Mouse (Mus musculus): ENCODE results near the gene Rdh1. TPM values are rescaled to one million over a fixed set of nuclear protein-coding genes. Genes with fewer than 3 reads are reported as not detected.
"Not testable (repeated sequence)": the region's sequence is repeated elsewhere in the genome, so short reads cannot be mapped to it uniquely, and the experiment has no call there.

Gene Rdh1
- polyA plus RNA-seq, 1 experiment from 2014 or later, result not detected

DNA sequence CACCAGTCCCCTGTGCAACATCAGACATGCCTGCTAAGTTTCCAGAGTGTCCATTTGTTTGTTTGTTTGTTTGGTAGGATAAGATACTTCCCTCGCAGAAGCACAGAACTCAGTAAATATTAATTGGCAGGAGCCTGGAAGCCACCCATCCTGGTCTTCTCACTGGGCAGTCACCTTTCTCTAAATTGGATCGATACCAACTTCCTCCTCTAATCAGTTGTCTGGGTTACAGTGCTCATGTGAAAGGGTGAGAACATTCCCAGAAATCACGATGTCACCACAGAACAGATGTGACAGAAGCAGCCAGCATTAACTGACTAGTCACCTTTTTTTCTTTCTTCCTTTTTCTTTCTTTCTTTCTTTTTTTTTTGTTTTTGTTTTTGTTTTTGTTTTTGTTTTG is 4.3 kb upstream of the Rdh1 start:
- no peak overlapping the region for H3K9ac ChIP-seq (ENCODE audit: low read length)
- ATAC-seq (replicated peaks; ENCODE audit: low FRiP score) (no peak), DNase-seq (ENCODE audit: low spot score) (no peak)
- no peaks in the 10 kb centered on the region for H3K27me3 ChIP-seq (ENCODE audit: control insufficient read depth, insufficient read depth, low read length)
- H3K4me1 ChIP-seq (replicated peaks; ENCODE audit: control insufficient read depth, insufficient read depth, low read length), result no peaks in the 10 kb centered on the region
- no peak overlapping the region for H3K4me3 ChIP-seq (ENCODE audit: low read depth, low read length)
- no peaks in the 10 kb centered on the region for H3K9me3 ChIP-seq (ENCODE audit: control insufficient read depth, low read length)
- H3K4me2 ChIP-seq (ENCODE audit: low read depth, low read length, severe bottlenecking), result no peak overlapping the region
- no peak overlapping the region for H3K27ac ChIP-seq (ENCODE audit: low read depth, low read length)
- WGBS, result 82% methylated on average over 3 of the region's 3 CpGs
- no peaks in the 10 kb centered on the region for H3K36me3 ChIP-seq (ENCODE audit: control insufficient read depth, insufficient read depth, low read length)

DNA sequence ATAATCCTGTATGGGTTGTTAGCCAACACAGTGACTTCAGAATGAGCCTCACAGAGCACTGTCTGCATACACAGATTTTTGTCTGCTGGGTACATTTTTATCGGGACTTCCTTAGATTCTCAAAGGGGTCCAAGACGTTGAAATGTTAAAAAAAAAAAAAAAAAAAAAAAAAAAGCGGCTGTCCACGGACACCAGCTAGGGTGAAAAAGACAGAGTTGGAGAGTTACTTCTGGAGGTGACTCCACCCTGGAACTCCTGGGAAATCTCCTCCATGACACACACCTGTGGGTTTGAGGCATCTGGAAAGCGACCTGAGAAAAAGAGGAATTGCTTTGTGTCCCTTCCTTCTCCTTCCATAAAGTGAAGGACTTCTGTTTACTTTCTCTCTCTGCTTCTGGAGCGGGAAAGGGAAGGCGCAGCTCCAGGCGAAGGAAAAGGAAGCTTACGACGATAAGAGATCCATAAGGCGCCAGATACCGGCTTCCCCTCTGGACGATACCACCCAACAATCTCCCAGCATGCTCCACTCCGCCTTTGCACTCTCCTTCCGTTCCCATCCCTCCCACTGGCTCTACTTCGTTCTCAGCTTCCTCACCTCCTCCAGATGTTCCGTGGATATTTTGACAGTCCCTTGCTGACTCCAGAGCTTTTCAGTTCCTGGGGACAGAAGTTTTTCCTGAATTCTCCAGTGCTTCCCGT is 3.6 kb upstream of the Rdh1 start:
- H3K4me1 ChIP-seq (replicated peaks; ENCODE audit: control insufficient read depth, insufficient read depth, low read length), result no peaks in the 10 kb centered on the region
- no peak overlapping the region for H3K4me3 ChIP-seq (ENCODE audit: low read depth, low read length)
- H3K4me2 ChIP-seq (ENCODE audit: low read depth, low read length, severe bottlenecking), result no peak overlapping the region
- H3K27ac ChIP-seq (ENCODE audit: low read depth, low read length), result no peak overlapping the region
- ATAC-seq (replicated peaks; ENCODE audit: low FRiP score) (no peak), DNase-seq (ENCODE audit: low spot score) (no peak)
- H3K36me3 ChIP-seq (ENCODE audit: control insufficient read depth, insufficient read depth, low read length), result no peaks in the 10 kb centered on the region
- H3K27me3 ChIP-seq (ENCODE audit: control insufficient read depth, insufficient read depth, low read length), result no peaks in the 10 kb centered on the region
- H3K9me3 ChIP-seq (ENCODE audit: control insufficient read depth, low read length), result no peaks in the 10 kb centered on the region
- no peak overlapping the region for H3K9ac ChIP-seq (ENCODE audit: low read length)
- 46% methylated on average over 17 of the region's 18 CpGs for WGBS

DNA sequence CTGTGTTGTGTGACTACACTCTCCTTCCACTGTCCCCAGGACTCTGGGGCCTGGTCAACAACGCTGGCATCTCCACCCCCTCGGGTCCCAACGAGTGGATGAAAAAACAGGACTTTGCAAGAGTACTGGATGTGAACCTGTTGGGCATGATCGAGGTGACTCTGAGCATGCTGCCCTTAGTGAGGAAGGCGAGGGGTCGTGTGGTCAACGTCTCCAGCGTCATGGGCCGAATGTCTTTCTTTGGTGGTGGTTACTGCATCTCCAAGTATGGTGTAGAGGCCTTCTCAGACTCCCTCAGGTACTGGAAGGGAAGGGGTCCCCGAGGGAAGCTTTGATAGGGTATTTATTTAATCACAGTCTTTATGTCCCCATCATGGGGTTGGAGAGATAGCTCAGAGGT is 3.4 kb downstream of the Rdh1 start:
- not testable (repeated sequence) for H3K4me2 ChIP-seq (ENCODE audit: low read depth, low read length, severe bottlenecking); H3K27ac ChIP-seq (ENCODE audit: low read depth, low read length); H3K36me3 ChIP-seq (ENCODE audit: control insufficient read depth, insufficient read depth, low read length); H3K27me3 ChIP-seq (ENCODE audit: control insufficient read depth, insufficient read depth, low read length); H3K9me3 ChIP-seq (ENCODE audit: control insufficient read depth, low read length); H3K4me1 ChIP-seq (replicated peaks; ENCODE audit: control insufficient read depth, insufficient read depth, low read length); H3K9ac ChIP-seq (ENCODE audit: low read length); ATAC-seq (replicated peaks; ENCODE audit: low FRiP score); H3K4me3 ChIP-seq (ENCODE audit: low read depth, low read length)
- 89% methylated on average over 10 of the region's 10 CpGs for WGBS
- DNase-seq (ENCODE audit: low spot score), result peak; percentile 38

DNA sequence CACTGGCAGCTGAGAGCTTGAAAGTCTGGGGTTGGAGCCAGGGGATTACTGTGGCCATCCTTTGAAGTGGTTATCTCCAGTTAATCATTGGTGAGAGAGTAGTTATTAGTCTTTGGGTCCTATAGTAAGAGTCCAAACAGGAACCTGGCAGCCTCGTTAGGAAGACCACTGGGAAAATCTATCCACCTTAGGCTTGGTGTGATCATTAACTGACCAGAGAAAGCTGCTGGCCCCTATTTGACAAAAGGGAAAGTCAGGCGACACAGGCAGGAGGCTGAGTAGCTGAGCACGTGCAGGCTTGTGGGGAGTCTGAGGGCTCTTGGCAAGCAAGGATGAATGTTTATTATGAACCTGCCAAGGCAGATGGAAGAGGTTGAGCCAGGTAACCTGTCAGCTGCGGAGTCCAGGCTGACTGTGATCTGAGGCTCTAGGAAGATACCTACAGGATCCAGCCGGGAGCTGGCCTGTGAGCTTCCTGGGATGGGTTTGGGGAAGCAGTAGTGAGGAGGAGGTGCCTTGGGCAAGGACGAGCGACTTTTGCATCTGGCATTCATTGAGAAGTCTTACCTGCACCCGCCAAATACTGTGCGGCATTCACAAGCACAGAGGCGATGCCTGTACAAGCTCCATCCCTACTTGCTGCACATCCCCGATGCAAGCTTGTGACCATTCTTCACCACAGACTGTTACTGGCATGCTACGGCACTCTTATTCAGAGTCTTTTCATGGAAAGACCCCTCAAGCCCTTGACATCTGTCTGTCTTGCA is 4.6 kb downstream of the Rdh1 start:
- ATAC-seq (replicated peaks; ENCODE audit: low FRiP score) (no peak), DNase-seq (ENCODE audit: low spot score) (peak; percentile 19)
- Histone ChIP-seq H3K4me3 (ENCODE audit: low read depth, low read length) (no peak overlapping the region), H3K36me3 (ENCODE audit: control insufficient read depth, insufficient read depth, low read length) (no peaks in the 10 kb centered on the region), H3K27ac (ENCODE audit: low read depth, low read length) (no peak overlapping the region), H3K4me1 (replicated peaks; ENCODE audit: control insufficient read depth, insufficient read depth, low read length) (no peaks in the 10 kb centered on the region), H3K4me2 (ENCODE audit: low read depth, low read length, severe bottlenecking) (no peak overlapping the region), H3K27me3 (ENCODE audit: control insufficient read depth, insufficient read depth, low read length) (no peaks in the 10 kb centered on the region), H3K9ac (ENCODE audit: low read length) (no peak overlapping the region), H3K9me3 (ENCODE audit: control insufficient read depth, low read length) (no peaks in the 10 kb centered on the region)
- WGBS, result 72% methylated on average over 12 of the region's 12 CpGs

DNA sequence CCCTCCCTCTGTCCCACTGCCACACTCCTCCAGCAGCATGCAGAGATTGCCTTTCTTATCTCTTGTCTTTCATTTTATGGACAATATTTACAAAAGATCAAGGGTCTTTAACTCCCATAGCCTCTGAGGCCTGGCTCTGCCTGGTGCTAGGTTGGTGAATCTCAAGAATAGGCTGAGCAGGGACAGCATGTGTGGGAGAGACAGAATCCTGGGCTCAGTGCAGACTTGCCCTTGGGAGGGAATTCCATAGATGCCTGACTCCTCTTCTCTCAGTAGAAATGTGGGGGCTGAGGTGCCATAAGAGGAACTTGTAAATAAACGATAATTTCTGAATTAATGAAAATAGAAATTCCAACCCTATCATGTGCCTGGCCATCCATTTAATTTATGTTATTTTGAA is 7.0 kb downstream of the Rdh1 start:
- DNase-seq (ENCODE audit: low spot score) (no peak), ATAC-seq (replicated peaks; ENCODE audit: low FRiP score) (no peak)
- H3K4me1 ChIP-seq (replicated peaks; ENCODE audit: control insufficient read depth, insufficient read depth, low read length), result no peaks in the 10 kb centered on the region
- H3K9ac ChIP-seq (ENCODE audit: low read length), result no peak overlapping the region
- 85% methylated on average over 1 of the region's 1 CpGs for WGBS
- H3K4me3 ChIP-seq (ENCODE audit: low read depth, low read length), result no peak overlapping the region
- H3K4me2 ChIP-seq (ENCODE audit: low read depth, low read length, severe bottlenecking), result no peak overlapping the region
- H3K9me3 ChIP-seq (ENCODE audit: control insufficient read depth, low read length), result no peaks in the 10 kb centered on the region
- H3K27ac ChIP-seq (ENCODE audit: low read depth, low read length), result no peak overlapping the region
- H3K27me3 ChIP-seq (ENCODE audit: control insufficient read depth, insufficient read depth, low read length), result no peaks in the 10 kb centered on the region
- no peaks in the 10 kb centered on the region for H3K36me3 ChIP-seq (ENCODE audit: control insufficient read depth, insufficient read depth, low read length)

DNA sequence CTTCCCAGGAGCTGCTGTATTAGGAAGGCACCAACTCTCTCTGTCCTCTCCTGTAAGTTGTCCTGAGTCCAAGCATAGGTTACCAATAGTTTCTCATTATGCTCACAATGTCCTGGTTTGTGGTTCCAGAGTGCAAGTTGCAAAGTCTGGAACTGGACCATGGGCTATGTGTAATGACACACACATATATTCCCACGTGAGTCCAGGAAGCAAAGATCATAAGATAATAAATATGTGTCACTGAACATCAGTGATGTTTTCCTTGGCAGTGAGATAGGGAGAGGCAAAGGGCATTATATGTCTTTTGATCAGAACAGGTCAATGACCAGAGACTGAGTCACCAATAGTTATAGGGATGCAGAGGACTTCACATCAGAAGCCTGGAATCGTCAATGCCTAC is 16.5 kb downstream of the Rdh1 start, which contains the start of gene Rdh9:
Rdh9 (plus strand) TSS at position 376 of the 400 bp plus-strand sequence.
- H3K9ac ChIP-seq (ENCODE audit: low read length), result no peak within 1 kb of the TSS
- ATAC-seq (replicated peaks; ENCODE audit: low FRiP score) (no peak), DNase-seq (ENCODE audit: low spot score) (no peak)
- no peaks in the 10 kb centered on the region for H3K27me3 ChIP-seq (ENCODE audit: control insufficient read depth, insufficient read depth, low read length)
- no peaks in the 10 kb centered on the region for H3K4me1 ChIP-seq (replicated peaks; ENCODE audit: control insufficient read depth, insufficient read depth, low read length)
- H3K4me3 ChIP-seq (ENCODE audit: low read depth, low read length), result no peak within 1 kb of the TSS
- no peaks in the 10 kb centered on the region for H3K36me3 ChIP-seq (ENCODE audit: control insufficient read depth, insufficient read depth, low read length)
- no peak within 1 kb of the TSS for H3K27ac ChIP-seq (ENCODE audit: low read depth, low read length)
- WGBS, result 89% methylated on average over 2 of the region's 2 CpGs
- H3K9me3 ChIP-seq (ENCODE audit: control insufficient read depth, low read length), result no peaks in the 10 kb centered on the region
- no peak within 1 kb of the TSS for H3K4me2 ChIP-seq (ENCODE audit: low read depth, low read length, severe bottlenecking)

DNA sequence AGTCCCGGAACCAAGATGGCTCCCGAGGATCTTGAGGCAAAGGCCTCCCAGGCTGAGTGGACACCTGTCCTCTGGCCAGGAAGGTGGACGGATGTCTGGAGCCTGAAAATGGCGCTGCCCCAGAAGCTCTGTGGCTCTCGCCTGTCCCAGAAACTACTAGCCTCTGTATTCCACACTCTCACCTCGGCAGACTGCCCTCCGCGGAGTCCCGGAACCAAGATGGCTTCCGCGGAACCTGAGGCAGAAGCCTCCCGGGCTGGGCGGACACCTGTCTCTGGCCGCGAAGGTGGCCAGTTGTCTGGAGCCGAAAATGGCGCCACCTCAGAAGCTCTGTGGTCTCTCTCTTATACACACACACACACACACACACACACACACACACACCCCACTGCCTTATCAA is 22.8 kb downstream of the Rdh1 start:
- H3K27ac ChIP-seq (ENCODE audit: low read depth, low read length); H3K4me1 ChIP-seq (replicated peaks; ENCODE audit: control insufficient read depth, insufficient read depth, low read length); H3K36me3 ChIP-seq (ENCODE audit: control insufficient read depth, insufficient read depth, low read length); H3K27me3 ChIP-seq (ENCODE audit: control insufficient read depth, insufficient read depth, low read length); H3K9me3 ChIP-seq (ENCODE audit: control insufficient read depth, low read length); H3K4me2 ChIP-seq (ENCODE audit: low read depth, low read length, severe bottlenecking); H3K9ac ChIP-seq (ENCODE audit: low read length); ATAC-seq (replicated peaks; ENCODE audit: low FRiP score); H3K4me3 ChIP-seq (ENCODE audit: low read depth, low read length); DNase-seq (ENCODE audit: low spot score): not testable (repeated sequence)
- WGBS, result 96% methylated on average over 17 of the region's 17 CpGs

DNA sequence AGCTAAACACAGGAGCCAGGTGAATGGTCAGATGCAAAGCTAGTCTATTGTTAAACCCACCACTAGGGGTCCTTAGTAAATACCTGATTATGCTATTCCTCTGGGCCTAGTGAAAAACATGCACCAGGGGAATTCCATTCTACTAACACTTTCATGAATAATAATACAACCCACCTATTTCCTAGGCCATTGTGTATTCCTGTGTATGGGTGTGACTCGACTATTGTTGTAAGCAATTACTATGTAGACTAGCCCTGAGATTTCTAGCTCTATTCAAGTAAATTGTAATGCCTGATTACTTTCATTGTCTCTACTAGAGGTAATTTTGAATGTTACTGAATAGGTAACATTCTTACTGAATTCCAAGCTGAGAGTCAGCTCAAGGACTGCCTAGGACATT is 25.9 kb downstream of the Rdh1 start:
- not testable (repeated sequence) for H3K9ac ChIP-seq (ENCODE audit: low read length); H3K27ac ChIP-seq (ENCODE audit: low read depth, low read length); H3K36me3 ChIP-seq (ENCODE audit: control insufficient read depth, insufficient read depth, low read length); H3K4me1 ChIP-seq (replicated peaks; ENCODE audit: control insufficient read depth, insufficient read depth, low read length); ATAC-seq (replicated peaks; ENCODE audit: low FRiP score); H3K4me2 ChIP-seq (ENCODE audit: low read depth, low read length, severe bottlenecking); H3K4me3 ChIP-seq (ENCODE audit: low read depth, low read length); H3K27me3 ChIP-seq (ENCODE audit: control insufficient read depth, insufficient read depth, low read length); H3K9me3 ChIP-seq (ENCODE audit: control insufficient read depth, low read length); DNase-seq (ENCODE audit: low spot score)
- WGBS, result 83% methylated on average over 1 of the region's 1 CpGs

DNA sequence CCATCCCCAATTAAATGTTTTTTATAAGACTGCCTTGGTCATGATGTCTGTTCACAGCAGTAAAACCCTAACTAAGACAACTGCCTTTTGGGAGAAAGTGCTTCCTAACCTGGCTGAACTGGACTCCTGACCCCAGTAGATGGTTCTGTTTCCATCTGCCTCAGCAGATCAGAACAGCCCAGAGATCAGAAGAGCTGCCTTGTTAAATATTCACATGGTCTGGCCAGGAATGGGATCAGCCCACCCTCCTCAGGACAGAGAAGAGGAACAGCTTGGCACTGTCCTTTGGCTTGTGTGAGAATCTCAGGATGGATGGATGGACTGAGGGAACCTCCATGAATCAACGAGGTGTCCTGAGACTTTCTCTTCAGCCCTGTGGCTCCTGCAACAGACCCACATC is 39.8 kb downstream of the Rdh1 start:
- Histone ChIP-seq H3K36me3 (ENCODE audit: control insufficient read depth, insufficient read depth, low read length) (no peaks in the 10 kb centered on the region), H3K9me3 (ENCODE audit: control insufficient read depth, low read length) (no peaks in the 10 kb centered on the region), H3K9ac (ENCODE audit: low read length) (no peak overlapping the region), H3K4me3 (ENCODE audit: low read depth, low read length) (no peak overlapping the region), H3K27ac (ENCODE audit: low read depth, low read length) (no peak overlapping the region), H3K27me3 (ENCODE audit: control insufficient read depth, insufficient read depth, low read length) (no peaks in the 10 kb centered on the region), H3K4me1 (replicated peaks; ENCODE audit: control insufficient read depth, insufficient read depth, low read length) (no peaks in the 10 kb centered on the region), H3K4me2 (ENCODE audit: low read depth, low read length, severe bottlenecking) (no peak overlapping the region)
- DNase-seq (ENCODE audit: low spot score), result no peak
- WGBS, result 84% methylated on average over 1 of the region's 1 CpGs
- no peak for ATAC-seq (replicated peaks; ENCODE audit: low FRiP score)

All from forebrain, embryonic 11.5 days (tissue).